Comparison of ENCODE assay signal across 9 mouse cellular contexts in genomic region chr17:63720883-63721282, GRCm38 (mm10).
DNase-seq lines count a peak whose midpoint lies in the region; ATAC-seq and TF ChIP-seq lines count a peak whose summit lies in the region.
"Had no signal": no experiment of that assay in that cellular context is flagged by ENCODE, and none has a peak within 500 bp of the region (broad histone marks: within the 10 kb centered on the region; RNA-seq: fewer than 3 reads in every experiment).

No protein-coding gene starts in this region.

- H3K4me2 ChIP-seq in forebrain, embryonic 16.5 days (ENCODE audit: low read length) = no peak overlapping the region
- H3K4me2 ChIP-seq in forebrain, embryonic 13.5 days = no peak overlapping the region
- H3K4me2 ChIP-seq in embryonic facial prominence, embryonic 14.5 days (ENCODE audit: low read depth, low read length) = no peak overlapping the region
- H3K4me2 ChIP-seq: heart, embryonic 12.5 days had no signal

- no peaks in the 10 kb centered on the region for H3K9me3 ChIP-seq in forebrain, embryonic 16.5 days (ENCODE audit: control insufficient read depth, low read length)
- H3K9me3 ChIP-seq in forebrain, embryonic 13.5 days (replicated peaks) = no peaks in the 10 kb centered on the region
- no peaks in the 10 kb centered on the region; the same call in 1 of the 2 replicates for H3K9me3 ChIP-seq in embryonic facial prominence, embryonic 14.5 days (ENCODE audit: control insufficient read depth, low read length)
- H3K9me3 ChIP-seq: heart, embryonic 12.5 days had no signal

- POLR2A ChIA-PET in Patski (lab: Charles Lee) = interaction anchor here (0.6 to 0.7 kb wide), 2 partner anchors 17 to 29 kb away, joined by 3 read pairs; no protein-coding TSS in a partner anchor

- no peak overlapping the region for H3K4me3 ChIP-seq in forebrain, embryonic 16.5 days (replicated peaks; ENCODE audit: low read length)
- no peak overlapping the region for H3K4me3 ChIP-seq in forebrain, embryonic 13.5 days
- H3K4me3 ChIP-seq in embryonic facial prominence, embryonic 14.5 days (ENCODE audit: low read depth, low read length) = no peak overlapping the region
- H3K4me3 ChIP-seq: heart, embryonic 12.5 days had no signal

- intact Hi-C loops in left cerebral cortex, postnatal 4 days (cut with DNase I) = no loop called here
- intact Hi-C loops in left cerebral cortex, postnatal 36 days (cut with DNase I) = no loop called here

- peak; percentile 23 for DNase-seq in left cerebral cortex, postnatal 4 days
- DNase-seq in left cerebral cortex, postnatal 36 days (ENCODE audit: low spot score in 2 of 2) = no peak
- DNase-seq in Patski (ENCODE audit: low read depth, low spot score) = no peak
- DNase-seq in embryonic facial prominence, embryonic 14.5 days (ENCODE audit: low spot score) = peak; percentile 37
- DNase-seq in natural killer cell, adult 2 months (ENCODE audit: low spot score in 2 of 2) = no peak

- no peak overlapping the region for H3K9ac ChIP-seq in forebrain, embryonic 16.5 days (replicated peaks; ENCODE audit: low read depth, low read length)
- H3K9ac ChIP-seq in forebrain, embryonic 13.5 days = no peak overlapping the region
- H3K9ac ChIP-seq in embryonic facial prominence, embryonic 14.5 days (ENCODE audit: low read depth, low read length) = no peak overlapping the region
- H3K9ac ChIP-seq: heart, embryonic 12.5 days had no signal

- 0 out of 2 replicates have a peak, but pooled peaks have one; percentile 21 for ATAC-seq in forebrain, embryonic 16.5 days
- no peak for ATAC-seq in forebrain, embryonic 13.5 days
- no peak for ATAC-seq in Patski
- no peak for ATAC-seq in embryonic facial prominence, embryonic 14.5 days (ENCODE audit: low read depth)
- ATAC-seq in megakaryocyte, adult 5-6 weeks (ENCODE audit: poor library complexity, severe bottlenecking) = no peak

- H3K36me3 ChIP-seq in forebrain, embryonic 16.5 days (ENCODE audit: control insufficient read depth, insufficient read depth) = no peaks in the 10 kb centered on the region
- H3K36me3 ChIP-seq in forebrain, embryonic 13.5 days (ENCODE audit: poor library complexity, severe bottlenecking) = no peaks in the 10 kb centered on the region
- H3K36me3 ChIP-seq in embryonic facial prominence, embryonic 14.5 days (ENCODE audit: control insufficient read depth, insufficient read depth, low read length) = no peaks in the 10 kb centered on the region
- H3K36me3 ChIP-seq: heart, embryonic 12.5 days had no signal

- 31% methylated on average over 4 of the region's 4 CpGs for WGBS in forebrain, embryonic 16.5 days
- WGBS in forebrain, embryonic 13.5 days = 29% methylated on average over 4 of the region's 4 CpGs
- 35% methylated on average over 4 of the region's 4 CpGs for WGBS in embryonic facial prominence, embryonic 14.5 days

- CTCF ChIA-PET in Patski (lab: Charles Lee) = interaction anchor here (0.8 to 1.1 kb wide), 3 partner anchors 45 to 146 kb away, joined by 3 read pairs; no protein-coding TSS in a partner anchor

- in situ Hi-C loops in Patski (cut with MboI; ENCODE audit: low pct_unique_long_range_greater_than_20kb) = no loop called here

- peaks cover 4% of the 10 kb centered on the region; the same call in 1 of the 2 replicates for H3K4me1 ChIP-seq in forebrain, embryonic 16.5 days (replicated peaks; ENCODE audit: control insufficient read depth, insufficient read depth, low read length)
- H3K4me1 ChIP-seq in forebrain, embryonic 13.5 days = peaks cover 14% of the 10 kb centered on the region
- H3K4me1 ChIP-seq in embryonic facial prominence, embryonic 14.5 days (ENCODE audit: control insufficient read depth, insufficient read depth, low read length) = no peaks in the 10 kb centered on the region; the same call in 1 of the 2 replicates
- H3K4me1 ChIP-seq: heart, embryonic 12.5 days had no signal

- H3K27ac ChIP-seq in forebrain, embryonic 16.5 days (ENCODE audit: low read length) = no peak overlapping the region
- no peak overlapping the region for H3K27ac ChIP-seq in forebrain, embryonic 13.5 days
- H3K27ac ChIP-seq in embryonic facial prominence, embryonic 14.5 days (replicated peaks; ENCODE audit: low read depth, low read length) = no peak overlapping the region

- H3K27me3 ChIP-seq in forebrain, embryonic 16.5 days (replicated peaks; ENCODE audit: control insufficient read depth, insufficient read depth, low read length) = no peaks in the 10 kb centered on the region
- H3K27me3 ChIP-seq in forebrain, embryonic 13.5 days = no peaks in the 10 kb centered on the region
- no peaks in the 10 kb centered on the region for H3K27me3 ChIP-seq in Patski
- H3K27me3 ChIP-seq in embryonic facial prominence, embryonic 14.5 days (replicated peaks; ENCODE audit: control insufficient read depth, insufficient read depth, low read length) = no peaks in the 10 kb centered on the region
- H3K27me3 ChIP-seq: heart, embryonic 12.5 days had no signal

- peak; percentile 55 for TF ChIP-seq CTCF in Patski (IDR thresholded peaks at IDR 0.05)

Comparison
In these comparisons a context has a peak if more than half of its experiments do, and no peak if none do; other contexts are left out.
1. DNase-seq: peak in left cerebral cortex, postnatal 4 days (single experiment) and embryonic facial prominence, embryonic 14.5 days (single experiment); none in left cerebral cortex, postnatal 36 days (0 of 2), Patski (single experiment) and natural killer cell, adult 2 months (0 of 2).